Mouse (Mus musculus): Measurements from ENCODE around the gene Cfap161. TPM values are rescaled to one million over a fixed set of nuclear protein-coding genes. Genes with fewer than 3 reads are reported as not detected.

The Cfap161 gene
- polyA plus RNA-seq, 1 experiment: not detected

- no peaks in the 10 kb centered on the region for H3K36me3 ChIP-seq (ENCODE audit: control insufficient read depth)
- H3K4me3 ChIP-seq (replicated peaks): no peak overlapping the region
- TF ChIP-seq TAL1 (IDR thresholded peaks at IDR 0.05; ENCODE audit: low read length) (no peak), GATA1 (IDR thresholded peaks at IDR 0.05; ENCODE audit: low read length) (no peak)
- H3K27me3 ChIP-seq (ENCODE audit: control insufficient read depth): no peaks in the 10 kb centered on the region
- no peaks in the 10 kb centered on the region for H3K9me3 ChIP-seq (ENCODE audit: control insufficient read depth, low read length)
- no peaks in the 10 kb centered on the region for H3K4me1 ChIP-seq (ENCODE audit: control insufficient read depth)
These were observed 46.3 kb downstream of the Cfap161 start for GRCm38 (mm10) chr7:83748405-83748804.

DNA sequence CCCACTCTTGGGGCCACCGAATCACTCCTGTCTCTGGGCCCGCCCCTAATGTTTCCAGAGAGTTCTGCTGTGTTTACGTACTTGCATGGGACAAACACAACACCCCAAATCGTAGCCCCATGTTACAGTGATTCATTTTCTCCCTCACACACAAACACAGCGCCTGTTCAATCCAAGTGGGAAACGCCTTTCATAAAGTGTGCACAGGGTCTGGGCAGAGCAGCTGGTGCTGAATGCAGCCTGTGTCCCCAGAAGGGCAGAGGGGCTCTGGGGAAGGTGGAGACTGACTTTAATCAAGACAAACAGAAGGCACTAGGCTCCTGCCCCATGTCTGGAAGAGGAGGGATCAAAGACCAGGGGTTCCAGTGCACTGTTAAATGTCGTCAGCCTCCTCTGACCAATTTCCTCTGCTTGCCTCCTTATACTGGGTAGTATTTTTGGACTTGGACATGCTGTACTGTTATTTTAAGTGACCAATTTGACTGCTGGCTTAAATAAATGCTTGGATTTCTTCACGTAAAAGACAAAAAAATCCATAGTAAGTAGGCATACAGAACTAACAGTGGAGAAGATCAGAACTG is 48.5 kb downstream of the Cfap161 start:
- Histone ChIP-seq H3K4me3 (replicated peaks) (no peak overlapping the region), H3K36me3 (ENCODE audit: control insufficient read depth) (no peaks in the 10 kb centered on the region), H3K9me3 (ENCODE audit: control insufficient read depth, low read length) (no peaks in the 10 kb centered on the region), H3K4me1 (ENCODE audit: control insufficient read depth) (no peaks in the 10 kb centered on the region), H3K27me3 (ENCODE audit: control insufficient read depth) (no peaks in the 10 kb centered on the region)
- TF ChIP-seq TAL1 (IDR thresholded peaks at IDR 0.05; ENCODE audit: low read length) (no peak), GATA1 (IDR thresholded peaks at IDR 0.05; ENCODE audit: low read length) (no peak)

DNA sequence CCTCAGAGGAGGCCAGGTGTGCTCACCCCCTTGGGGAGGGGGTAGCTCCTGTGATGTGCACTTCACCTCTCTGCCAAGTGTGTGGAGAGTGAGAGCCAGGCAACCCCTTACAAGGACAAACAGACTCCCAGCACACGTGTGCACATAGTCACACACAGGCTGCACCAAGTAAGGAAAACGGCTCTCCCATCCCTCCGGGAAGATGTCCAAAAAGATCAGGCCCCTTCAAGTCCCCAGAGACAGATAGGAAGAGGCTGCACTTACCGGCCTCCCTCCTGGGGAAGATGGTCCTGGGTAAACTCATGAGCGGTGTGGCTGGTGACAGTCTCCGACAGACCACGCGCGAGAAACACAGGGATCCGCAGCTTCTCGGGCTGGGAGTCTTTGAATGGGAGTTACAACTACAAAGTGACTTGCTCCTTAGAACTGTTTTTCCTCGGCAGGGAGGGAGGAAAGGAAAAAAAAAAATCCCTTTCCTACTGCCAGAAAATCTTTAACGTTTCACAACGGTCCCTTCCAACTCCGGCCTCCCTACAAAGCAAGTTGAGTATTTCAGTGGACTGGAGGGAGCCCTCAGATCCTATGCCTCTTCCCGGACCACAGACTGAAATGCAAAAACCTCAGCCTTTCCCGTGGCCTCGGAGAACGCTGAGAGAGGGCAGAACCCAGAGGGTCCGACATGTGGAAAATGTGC is 49.1 kb downstream of the Cfap161 start, which contains the start of gene Il16:
TSS of gene Il16 (minus strand) at position 314 of the 694 bp plus-strand sequence.
- Histone ChIP-seq H3K36me3 (ENCODE audit: control insufficient read depth) (no peaks in the 10 kb centered on the region), H3K4me1 (ENCODE audit: control insufficient read depth) (no peaks in the 10 kb centered on the region), H3K27me3 (ENCODE audit: control insufficient read depth) (no peaks in the 10 kb centered on the region), H3K9me3 (ENCODE audit: control insufficient read depth, low read length) (no peaks in the 10 kb centered on the region), H3K4me3 (replicated peaks) (no peak within 1 kb of the TSS)
- TF ChIP-seq GATA1 (IDR thresholded peaks at IDR 0.05; ENCODE audit: low read length): no peak
- TF ChIP-seq TAL1 (IDR thresholded peaks at IDR 0.05; ENCODE audit: low read length): no peak

DNA sequence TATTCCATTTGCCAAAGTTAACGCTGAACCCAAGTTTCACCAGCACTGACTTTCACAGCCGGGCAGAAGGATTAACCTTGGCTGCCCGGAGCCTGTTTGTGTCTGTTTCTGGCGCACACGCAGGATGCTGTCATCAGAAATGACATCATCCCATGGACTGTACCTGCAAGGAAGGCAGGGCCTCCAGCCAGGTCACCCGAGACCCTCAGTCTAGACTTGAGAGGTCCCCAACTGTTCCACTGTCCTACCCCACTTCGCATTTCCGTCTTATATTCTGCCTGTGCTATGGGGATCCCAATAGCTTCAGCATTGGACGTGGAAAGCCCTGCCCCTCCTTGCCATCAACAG is 49.6 kb downstream of the Cfap161 start:
- no peaks in the 10 kb centered on the region for H3K4me1 ChIP-seq (ENCODE audit: control insufficient read depth)
- H3K27me3 ChIP-seq (ENCODE audit: control insufficient read depth): no peaks in the 10 kb centered on the region
- H3K9me3 ChIP-seq (ENCODE audit: control insufficient read depth, low read length): no peaks in the 10 kb centered on the region
- no peak overlapping the region for H3K4me3 ChIP-seq (replicated peaks)
- TF ChIP-seq TAL1 (IDR thresholded peaks at IDR 0.05; ENCODE audit: low read length): no peak
- H3K36me3 ChIP-seq (ENCODE audit: control insufficient read depth): no peaks in the 10 kb centered on the region

- Histone ChIP-seq H3K36me3 (ENCODE audit: control insufficient read depth) (no peaks in the 10 kb centered on the region), H3K27me3 (ENCODE audit: control insufficient read depth) (no peaks in the 10 kb centered on the region), H3K4me3 (replicated peaks) (no peak overlapping the region), H3K4me1 (ENCODE audit: control insufficient read depth) (no peaks in the 10 kb centered on the region), H3K9me3 (ENCODE audit: control insufficient read depth, low read length) (no peaks in the 10 kb centered on the region)
- TF ChIP-seq TAL1 (IDR thresholded peaks at IDR 0.05; ENCODE audit: low read length) (no peak), GATA1 (IDR thresholded peaks at IDR 0.05; ENCODE audit: low read length) (no peak)
These were observed 50.4 kb downstream of the Cfap161 start for GRCm38 (mm10) chr7:83744250-83744649.

DNA sequence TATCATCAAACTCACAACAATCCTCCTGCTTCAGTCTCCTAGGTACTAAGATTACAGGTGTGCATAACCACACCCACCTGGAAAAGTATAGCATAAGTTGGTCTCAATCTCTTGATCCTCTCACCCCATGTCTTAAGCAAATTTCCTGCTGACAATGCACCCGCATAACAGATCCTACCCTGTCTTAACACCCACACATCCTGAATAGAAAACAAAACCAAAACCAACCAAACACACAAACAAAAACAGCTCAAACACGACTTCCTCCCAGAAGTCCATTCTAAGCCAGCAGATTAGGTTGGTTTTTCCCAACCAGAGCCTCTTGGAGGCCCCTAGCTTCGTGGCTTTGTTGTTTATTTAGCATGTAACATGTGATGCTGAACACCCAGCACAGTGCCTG is 52.0 kb downstream of the Cfap161 start:
- TF ChIP-seq GATA1 (IDR thresholded peaks at IDR 0.05; ENCODE audit: low read length) (no peak), TAL1 (IDR thresholded peaks at IDR 0.05; ENCODE audit: low read length) (no peak)
- H3K9me3 ChIP-seq (ENCODE audit: control insufficient read depth, low read length): no peaks in the 10 kb centered on the region
- H3K4me1 ChIP-seq (ENCODE audit: control insufficient read depth): no peaks in the 10 kb centered on the region
- no peaks in the 10 kb centered on the region for H3K27me3 ChIP-seq (ENCODE audit: control insufficient read depth)
- H3K36me3 ChIP-seq (ENCODE audit: control insufficient read depth): no peaks in the 10 kb centered on the region
- H3K4me3 ChIP-seq (replicated peaks): no peak overlapping the region

DNA sequence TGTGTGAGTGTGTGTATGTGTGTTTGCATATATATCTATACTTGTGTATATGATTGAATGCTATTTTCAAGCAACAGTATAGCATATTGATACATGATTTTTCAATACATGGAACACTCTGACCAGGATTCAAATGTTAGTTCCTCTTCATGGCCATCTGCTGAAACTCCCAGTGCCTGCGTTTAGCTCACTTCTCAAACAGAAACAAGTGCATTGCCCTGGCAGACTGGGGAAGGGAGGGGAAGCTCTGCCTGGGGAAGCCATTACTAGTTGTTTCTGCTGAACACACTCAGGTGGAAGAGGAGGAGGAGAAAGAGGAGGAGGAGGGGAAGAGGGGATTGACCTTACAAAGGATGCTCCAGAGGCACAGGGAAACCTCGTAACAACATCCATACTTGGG is 52.7 kb downstream of the Cfap161 start:
- H3K9me3 ChIP-seq (ENCODE audit: control insufficient read depth, low read length): no peaks in the 10 kb centered on the region
- no peaks in the 10 kb centered on the region for H3K4me1 ChIP-seq (ENCODE audit: control insufficient read depth)
- TF ChIP-seq TAL1 (IDR thresholded peaks at IDR 0.05; ENCODE audit: low read length): no peak
- TF ChIP-seq GATA1 (IDR thresholded peaks at IDR 0.05; ENCODE audit: low read length): no peak
- no peak overlapping the region for H3K4me3 ChIP-seq (replicated peaks)
- H3K36me3 ChIP-seq (ENCODE audit: control insufficient read depth): no peaks in the 10 kb centered on the region
- H3K27me3 ChIP-seq (ENCODE audit: control insufficient read depth): no peaks in the 10 kb centered on the region

- H3K27me3 ChIP-seq (ENCODE audit: control insufficient read depth): no peaks in the 10 kb centered on the region
- no peaks in the 10 kb centered on the region for H3K36me3 ChIP-seq (ENCODE audit: control insufficient read depth)
- peaks cover 4% of the 10 kb centered on the region; the same call in 1 of the 2 replicates for H3K9me3 ChIP-seq (ENCODE audit: control insufficient read depth, low read length)
- no peak overlapping the region for H3K4me3 ChIP-seq (replicated peaks)
- TF ChIP-seq GATA1 (IDR thresholded peaks at IDR 0.05; ENCODE audit: low read length) (no peak), TAL1 (IDR thresholded peaks at IDR 0.05; ENCODE audit: low read length) (no peak)
- no peaks in the 10 kb centered on the region for H3K4me1 ChIP-seq (ENCODE audit: control insufficient read depth)
These were observed 54.9 kb downstream of the Cfap161 start for GRCm38 (mm10) chr7:83739680-83740310.

- H3K36me3 ChIP-seq (ENCODE audit: control insufficient read depth): no peaks in the 10 kb centered on the region
- no peak for TF ChIP-seq GATA1 (IDR thresholded peaks at IDR 0.05; ENCODE audit: low read length)
- no peak for TF ChIP-seq TAL1 (IDR thresholded peaks at IDR 0.05; ENCODE audit: low read length)
- no peaks in the 10 kb centered on the region for H3K27me3 ChIP-seq (ENCODE audit: control insufficient read depth)
- no peaks in the 10 kb centered on the region for H3K4me1 ChIP-seq (ENCODE audit: control insufficient read depth)
- no peak overlapping the region for H3K4me3 ChIP-seq (replicated peaks)
- H3K9me3 ChIP-seq (ENCODE audit: control insufficient read depth, low read length): peaks cover 5% of the 10 kb centered on the region; the same call in 1 of the 2 replicates
These were observed 55.8 kb downstream of the Cfap161 start for GRCm38 (mm10) chr7:83738623-83739462.

Measured in erythroblast, embryonic 14.5 days (primary cell).